Mouse (Mus musculus): ENCODE measurements around the gene Cyb5r4. TPM values are rescaled to one million over a fixed set of nuclear protein-coding genes. Genes with fewer than 3 reads are reported as not detected.
"Not testable (repeated sequence)": the region's sequence is repeated elsewhere in the genome, so short reads cannot be mapped to it uniquely, and the experiment has no call there.

Cyb5r4 gene
- 44.9 and 47.3 TPM in 2 replicates for polyA plus RNA-seq (2015; fragmentation: Nextera tagmentation; extraction: Ambion mirVana)

- 1% methylated on average over 52 of the region's 52 CpGs for WGBS
- Histone ChIP-seq H3K27ac (no peak within 1 kb of the TSS), H3K9ac (peak within 1 kb of the TSS; percentile 82), H3K4me3 (peak within 1 kb of the TSS; percentile 78), H3K4me1 (peaks cover 11% of the 10 kb centered on the region), H3K9me3 (no peaks in the 10 kb centered on the region), H3K27me3 (peaks cover 14% of the 10 kb centered on the region), H3K36me3 (no peaks in the 10 kb centered on the region), H3K4me2 (replicated peaks) (peak within 1 kb of the TSS; percentile 79)
- ATAC-seq (ENCODE audit: low FRiP score, low read depth) = peak; percentile 100
These were observed at the start of gene Cyb5r4 for GRCm38 (mm10) chr9:87021778-87022523. TSS of gene Cyb5r4 (plus strand) at chr9:87022014.

GRCm38 (mm10) chr9:86972471-86972870, 49.3 kb upstream of the Cyb5r4 start:
- H3K27me3 ChIP-seq; ATAC-seq (ENCODE audit: low FRiP score, low read depth); H3K4me2 ChIP-seq (replicated peaks); H3K9me3 ChIP-seq; H3K36me3 ChIP-seq; H3K9ac ChIP-seq; H3K27ac ChIP-seq; H3K4me3 ChIP-seq; H3K4me1 ChIP-seq: not testable (repeated sequence)

GRCm38 (mm10) chr9:86973562-86973961, 48.3 kb upstream of the Cyb5r4 start:
- no peaks in the 10 kb centered on the region for H3K9me3 ChIP-seq
- ATAC-seq (ENCODE audit: low FRiP score, low read depth) = no peak
- H3K9ac ChIP-seq = no peak overlapping the region
- no peak overlapping the region for H3K27ac ChIP-seq
- no peaks in the 10 kb centered on the region for H3K36me3 ChIP-seq
- no peaks in the 10 kb centered on the region for H3K4me1 ChIP-seq
- H3K4me3 ChIP-seq = no peak overlapping the region
- H3K27me3 ChIP-seq = no peaks in the 10 kb centered on the region
- no peak overlapping the region for H3K4me2 ChIP-seq (replicated peaks)
- WGBS = 68% methylated on average over 4 of the region's 4 CpGs

GRCm38 (mm10) chr9:86976896-86977295, 44.9 kb upstream of the Cyb5r4 start:
- H3K4me3 ChIP-seq = no peak overlapping the region
- H3K4me1 ChIP-seq = peaks cover 5% of the 10 kb centered on the region; the same call in 1 of the 2 replicates
- no peaks in the 10 kb centered on the region for H3K27me3 ChIP-seq
- no peak for ATAC-seq (ENCODE audit: low FRiP score, low read depth)
- H3K4me2 ChIP-seq (replicated peaks) = no peak overlapping the region
- H3K9me3 ChIP-seq = no peaks in the 10 kb centered on the region
- 75% methylated on average over 4 of the region's 4 CpGs for WGBS
- H3K9ac ChIP-seq = no peak overlapping the region
- no peaks in the 10 kb centered on the region for H3K36me3 ChIP-seq
- H3K27ac ChIP-seq = no peak overlapping the region

GRCm38 (mm10) chr9:86978257-86978907, 43.4 kb upstream of the Cyb5r4 start:
- no peak overlapping the region for H3K4me3 ChIP-seq
- H3K9ac ChIP-seq = no peak overlapping the region
- no peak overlapping the region for H3K27ac ChIP-seq
- H3K4me2 ChIP-seq (replicated peaks) = no peak overlapping the region
- H3K36me3 ChIP-seq = no peaks in the 10 kb centered on the region
- H3K4me1 ChIP-seq = peaks cover 5% of the 10 kb centered on the region; the same call in 1 of the 2 replicates
- 63% methylated on average over 7 of the region's 7 CpGs for WGBS
- no peak for ATAC-seq (ENCODE audit: low FRiP score, low read depth)
- H3K9me3 ChIP-seq = no peaks in the 10 kb centered on the region
- no peaks in the 10 kb centered on the region for H3K27me3 ChIP-seq

- no peak overlapping the region for H3K4me3 ChIP-seq
- H3K27me3 ChIP-seq = no peaks in the 10 kb centered on the region
- no peak overlapping the region for H3K4me2 ChIP-seq (replicated peaks)
- H3K9ac ChIP-seq = no peak overlapping the region
- no peaks in the 10 kb centered on the region for H3K9me3 ChIP-seq
- ATAC-seq (ENCODE audit: low FRiP score, low read depth) = no peak
- no peak overlapping the region for H3K27ac ChIP-seq
- no peaks in the 10 kb centered on the region for H3K36me3 ChIP-seq
- peaks cover 5% of the 10 kb centered on the region; the same call in 1 of the 2 replicates for H3K4me1 ChIP-seq
These were observed 41.8 kb upstream of the Cyb5r4 start for GRCm38 (mm10) chr9:86980048-86980447.

- Histone ChIP-seq H3K36me3 (no peaks in the 10 kb centered on the region), H3K4me3 (no peak overlapping the region), H3K4me2 (replicated peaks) (no peak overlapping the region), H3K9me3 (no peaks in the 10 kb centered on the region), H3K27ac (no peak overlapping the region), H3K9ac (no peak overlapping the region), H3K4me1 (peaks cover 5% of the 10 kb centered on the region; the same call in 1 of the 2 replicates), H3K27me3 (no peaks in the 10 kb centered on the region)
- WGBS = 50% methylated on average over 2 of the region's 2 CpGs
- no peak for ATAC-seq (ENCODE audit: low FRiP score, low read depth)
These were observed 40.9 kb upstream of the Cyb5r4 start for GRCm38 (mm10) chr9:86980942-86981341.

- Histone ChIP-seq H3K9me3 (no peaks in the 10 kb centered on the region), H3K36me3 (no peaks in the 10 kb centered on the region), H3K27me3 (no peaks in the 10 kb centered on the region), H3K9ac (no peak overlapping the region), H3K4me1 (peaks cover 5% of the 10 kb centered on the region; the same call in 1 of the 2 replicates), H3K27ac (no peak overlapping the region), H3K4me2 (replicated peaks) (peak overlapping the region; percentile 41), H3K4me3 (no peak overlapping the region)
- WGBS = 8% methylated on average over 10 of the region's 10 CpGs
- no peak for ATAC-seq (ENCODE audit: low FRiP score, low read depth)
These were observed 40.3 kb upstream of the Cyb5r4 start for GRCm38 (mm10) chr9:86981551-86981950.

GRCm38 (mm10) chr9:86984583-86984982, 37.2 kb upstream of the Cyb5r4 start:
- no peak for ATAC-seq (ENCODE audit: low FRiP score, low read depth)
- Histone ChIP-seq H3K9ac (no peak overlapping the region), H3K9me3 (no peaks in the 10 kb centered on the region), H3K36me3 (no peaks in the 10 kb centered on the region), H3K4me1 (peaks cover 8% of the 10 kb centered on the region; the same call in 1 of the 2 replicates), H3K27ac (no peak overlapping the region), H3K27me3 (no peaks in the 10 kb centered on the region), H3K4me3 (no peak overlapping the region), H3K4me2 (replicated peaks) (no peak overlapping the region)
- WGBS = 63% methylated on average over 3 of the region's 3 CpGs

GRCm38 (mm10) chr9:86985105-86985504, 36.7 kb upstream of the Cyb5r4 start:
- no peak for ATAC-seq (ENCODE audit: low FRiP score, low read depth)
- WGBS = 58% methylated on average over 6 of the region's 6 CpGs
- H3K4me1 ChIP-seq = peaks cover 8% of the 10 kb centered on the region; the same call in 1 of the 2 replicates
- H3K27me3 ChIP-seq = no peaks in the 10 kb centered on the region
- H3K9ac ChIP-seq = no peak overlapping the region
- H3K4me2 ChIP-seq (replicated peaks) = no peak overlapping the region
- H3K9me3 ChIP-seq = no peaks in the 10 kb centered on the region
- no peak overlapping the region for H3K27ac ChIP-seq
- no peaks in the 10 kb centered on the region for H3K36me3 ChIP-seq
- no peak overlapping the region for H3K4me3 ChIP-seq

- no peaks in the 10 kb centered on the region for H3K9me3 ChIP-seq
- 24% methylated on average over 7 of the region's 7 CpGs for WGBS
- no peak overlapping the region for H3K27ac ChIP-seq
These were observed 35.0 kb upstream of the Cyb5r4 start for GRCm38 (mm10) chr9:86986703-86987296.

GRCm38 (mm10) chr9:86989822-86990221, 32.0 kb upstream of the Cyb5r4 start:
- no peak overlapping the region for H3K4me3 ChIP-seq
- H3K4me1 ChIP-seq = 0 out of 2 replicates have a peak, but pooled peaks cover 3% of the 10 kb centered on the region
- ATAC-seq (ENCODE audit: low FRiP score, low read depth) = no peak

More at GRCm38 (mm10) chr9:86986703-86987296, 35.0 kb upstream of the Cyb5r4 start:
- H3K27me3 ChIP-seq = no peaks in the 10 kb centered on the region
- H3K36me3 ChIP-seq = no peaks in the 10 kb centered on the region
- no peak overlapping the region for H3K4me2 ChIP-seq (replicated peaks)
- no peak overlapping the region for H3K4me3 ChIP-seq
- ATAC-seq (ENCODE audit: low FRiP score, low read depth) = no peak
- no peak overlapping the region for H3K9ac ChIP-seq
- peaks cover 3% of the 10 kb centered on the region; the same call in 1 of the 2 replicates for H3K4me1 ChIP-seq

More at GRCm38 (mm10) chr9:86989822-86990221, 32.0 kb upstream of the Cyb5r4 start:
- no peaks in the 10 kb centered on the region for H3K27me3 ChIP-seq
- no peaks in the 10 kb centered on the region for H3K9me3 ChIP-seq
- H3K9ac ChIP-seq = no peak overlapping the region
- H3K36me3 ChIP-seq = no peaks in the 10 kb centered on the region
- no peak overlapping the region for H3K4me2 ChIP-seq (replicated peaks)
- H3K27ac ChIP-seq = no peak overlapping the region

Measured in limb, embryonic 13.5 days (tissue).